Mouse (Mus musculus) kidney, postnatal 14 days (tissue): ENCODE measurements around the gene Gfi1b.

Experiments
- DNase-seq: peaks from one replicate; pipeline ENCODE4 v3.0.0; 2022; ENCODE audit warnings: mixed read lengths

Gene Gfi1b

DNA sequence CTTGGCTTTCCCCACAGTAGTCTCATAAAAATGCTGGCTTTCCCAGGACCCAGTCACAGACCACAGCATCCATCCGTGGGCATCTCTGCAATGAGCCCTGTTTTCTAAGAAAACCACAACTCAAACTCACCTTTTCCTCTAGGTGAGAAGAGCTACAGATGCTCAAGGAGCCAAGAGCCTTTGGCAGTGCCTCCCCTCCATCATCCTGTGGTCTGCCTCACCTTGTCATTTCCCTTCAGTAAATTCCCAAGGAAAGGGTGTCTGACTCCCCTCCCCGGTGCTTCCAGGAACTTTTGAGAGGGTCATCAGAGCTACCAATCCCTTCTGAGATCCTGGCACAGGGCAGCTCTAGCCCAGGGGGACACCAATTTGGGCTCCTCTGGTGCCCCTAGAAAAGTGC lies 671 bp downstream of the Gfi1b start:
- DNase-seq = no peak

DNA sequence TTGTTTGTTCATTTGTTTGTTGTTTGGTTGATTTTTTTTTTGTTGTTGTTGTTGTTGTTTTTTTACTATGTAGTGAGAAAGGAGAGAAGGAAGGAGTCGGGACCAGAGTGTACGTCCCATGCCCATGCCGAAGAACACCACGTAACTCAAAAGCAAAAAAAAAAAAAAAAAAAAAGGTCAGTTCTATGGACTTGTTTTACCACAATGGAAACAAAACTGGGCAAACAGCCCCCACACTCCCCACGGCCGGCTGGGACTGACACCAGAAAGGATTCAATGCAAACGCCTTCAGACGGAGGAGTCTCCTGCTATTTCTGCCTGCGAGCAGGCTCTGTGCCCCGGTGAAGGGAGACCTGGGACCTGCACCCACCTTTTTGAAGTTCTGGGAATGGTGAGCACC lies 1.3 kb downstream of the Gfi1b start:
- no peak for DNase-seq

DNA sequence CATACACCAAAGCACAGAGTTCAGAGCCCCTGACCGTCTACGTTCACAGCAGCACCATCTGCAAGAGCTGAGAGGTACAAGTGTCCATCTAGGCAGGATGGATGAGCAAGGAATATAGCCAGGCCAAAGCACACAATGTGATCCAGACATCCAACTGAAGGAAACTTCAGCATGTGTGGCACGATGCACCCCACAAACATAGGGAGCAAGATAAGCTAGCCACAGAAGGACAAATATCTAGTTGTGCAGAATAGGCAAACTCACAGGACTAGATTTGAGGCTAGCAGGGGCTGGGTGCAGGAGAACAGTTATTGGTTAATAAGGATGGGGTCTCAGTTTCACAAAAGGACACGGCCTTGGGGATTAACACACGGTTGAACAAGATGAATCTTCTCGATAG lies 2.4 kb downstream of the Gfi1b start:
- no peak for DNase-seq

DNA sequence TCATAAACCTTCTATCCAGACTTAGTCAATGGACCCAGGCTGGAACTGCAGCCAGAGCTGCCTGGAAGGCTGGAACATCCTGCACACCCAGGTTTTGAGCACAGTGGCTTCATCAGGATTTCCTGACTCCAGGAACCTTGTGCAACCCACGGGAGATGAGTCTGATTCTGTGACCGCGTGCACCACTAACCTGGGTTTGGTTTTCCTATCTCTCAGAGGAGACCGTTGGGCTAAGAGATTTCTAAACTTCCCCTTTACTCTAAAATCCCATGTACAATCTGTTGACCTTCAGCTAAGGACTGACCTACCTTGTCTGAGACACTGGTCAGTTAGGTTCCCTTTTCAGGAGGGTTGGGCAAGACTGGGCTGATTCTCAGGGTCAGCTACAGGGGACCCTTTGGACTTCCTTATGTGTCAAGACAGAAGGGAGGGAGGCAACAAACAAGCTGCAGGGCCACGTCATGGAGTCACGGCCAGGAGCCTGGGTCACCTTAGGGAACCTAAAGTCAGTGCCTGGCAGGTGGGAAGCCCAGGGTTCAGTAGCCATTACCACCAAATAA lies 2.9 kb downstream of the Gfi1b start:
- no peak for DNase-seq

DNA sequence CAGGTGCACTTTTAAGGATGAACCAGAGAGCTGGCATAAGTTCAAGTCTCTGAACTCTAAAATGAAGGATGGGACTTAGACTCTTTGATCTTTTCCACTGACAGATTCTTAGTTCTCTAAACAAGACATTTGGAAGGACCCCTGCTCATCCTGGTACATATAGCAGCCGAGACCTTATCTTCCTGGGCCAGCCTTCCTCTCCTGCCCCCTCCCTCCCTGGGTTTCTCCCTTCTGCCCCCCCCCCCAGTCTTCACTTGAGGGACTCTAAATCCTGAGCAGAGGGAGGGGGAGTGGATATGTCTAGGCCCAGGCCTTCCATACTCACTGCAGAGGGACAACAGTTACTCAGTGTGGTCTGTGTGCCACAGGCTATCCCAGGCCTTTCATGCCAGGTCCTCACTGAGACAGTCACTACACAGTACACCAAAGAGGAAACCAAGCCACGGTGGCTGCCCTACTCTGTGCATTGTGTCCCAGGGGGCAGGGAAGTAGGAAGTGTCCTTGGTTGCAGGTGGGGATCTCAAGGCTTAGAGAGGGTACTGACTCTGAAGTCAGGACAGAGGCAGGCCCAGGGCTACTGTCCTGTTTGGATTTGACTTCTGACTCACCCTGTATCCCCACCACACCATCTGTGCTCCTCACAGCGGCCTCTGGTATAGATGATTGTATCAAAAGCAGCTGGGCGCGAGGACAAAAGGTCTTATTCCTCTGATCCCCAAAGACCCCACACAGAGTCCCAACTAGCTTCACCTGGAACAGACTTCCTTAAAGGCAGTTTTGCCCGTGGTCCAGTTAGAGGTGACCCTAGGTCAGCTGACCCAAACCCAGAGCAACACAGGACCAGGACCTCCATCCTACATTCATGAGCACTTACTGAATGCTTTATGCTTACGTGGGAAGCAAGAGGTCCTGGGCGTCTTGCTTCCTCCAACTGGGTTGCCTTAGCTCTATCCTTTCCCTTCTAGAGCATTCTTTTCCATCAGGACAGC lies 4.0 kb downstream of the Gfi1b start:
- DNase-seq = no peak

DNA sequence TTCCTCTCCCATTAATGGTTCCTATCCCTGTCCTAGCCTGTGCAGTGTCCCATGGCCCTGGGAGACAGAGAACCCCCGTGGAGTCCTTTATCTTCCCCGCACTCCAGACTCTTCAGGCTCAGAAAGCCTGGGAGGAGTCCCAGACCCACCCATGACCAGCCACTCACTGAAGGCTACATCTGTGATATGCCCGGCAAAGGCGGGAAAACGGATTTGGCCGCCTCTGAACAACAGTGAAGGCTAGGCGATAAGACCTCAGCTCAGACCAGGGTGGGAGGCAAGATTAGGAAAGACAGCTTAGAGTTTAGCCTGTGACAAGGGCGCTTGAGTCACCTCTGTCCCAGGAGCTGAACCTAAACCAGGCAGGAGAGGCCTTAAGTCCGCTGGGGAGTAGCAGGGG lies 4.9 kb downstream of the Gfi1b start:
- DNase-seq = no peak

DNA sequence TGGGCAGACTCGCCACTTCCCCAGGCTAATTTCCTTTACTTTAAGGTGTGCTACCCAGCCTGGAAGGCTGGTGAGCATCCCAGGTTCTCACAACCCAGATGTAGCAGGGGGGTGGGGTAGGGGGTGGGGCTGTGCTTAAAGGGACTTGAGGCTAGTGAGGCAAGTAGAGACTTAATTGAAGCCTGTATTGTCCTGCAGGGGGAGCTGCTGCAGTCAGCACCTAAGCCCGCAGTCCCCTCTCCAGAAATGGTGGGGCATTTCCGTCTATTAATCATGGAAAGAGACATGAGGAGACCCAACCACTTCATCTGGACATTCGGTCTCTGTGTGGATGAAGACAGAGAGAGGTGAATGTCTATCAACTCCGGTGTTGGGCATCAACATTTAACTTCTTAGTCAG lies 5.4 kb downstream of the Gfi1b start:
- DNase-seq = no peak

DNA sequence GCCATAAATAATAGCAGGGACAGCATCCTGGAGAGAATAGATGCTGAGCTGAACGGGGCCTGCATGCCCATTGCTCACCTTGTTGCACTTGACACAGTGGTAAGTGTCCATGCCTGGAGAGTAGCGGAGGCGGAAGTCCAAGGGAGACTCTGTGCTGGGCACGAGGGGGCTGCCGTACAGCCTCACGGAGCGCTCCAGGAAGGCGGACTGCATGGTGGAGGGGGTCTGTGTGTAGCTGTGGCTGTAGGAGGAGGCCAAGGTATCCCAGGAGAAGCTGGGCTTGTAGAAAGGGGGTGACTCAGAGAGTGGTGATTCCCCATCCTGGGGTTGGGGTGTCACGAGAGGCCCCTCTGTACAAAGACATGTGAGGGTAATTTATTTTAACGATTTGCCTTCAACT lies 8.2 kb downstream of the Gfi1b start:
- DNase-seq = no peak

DNA sequence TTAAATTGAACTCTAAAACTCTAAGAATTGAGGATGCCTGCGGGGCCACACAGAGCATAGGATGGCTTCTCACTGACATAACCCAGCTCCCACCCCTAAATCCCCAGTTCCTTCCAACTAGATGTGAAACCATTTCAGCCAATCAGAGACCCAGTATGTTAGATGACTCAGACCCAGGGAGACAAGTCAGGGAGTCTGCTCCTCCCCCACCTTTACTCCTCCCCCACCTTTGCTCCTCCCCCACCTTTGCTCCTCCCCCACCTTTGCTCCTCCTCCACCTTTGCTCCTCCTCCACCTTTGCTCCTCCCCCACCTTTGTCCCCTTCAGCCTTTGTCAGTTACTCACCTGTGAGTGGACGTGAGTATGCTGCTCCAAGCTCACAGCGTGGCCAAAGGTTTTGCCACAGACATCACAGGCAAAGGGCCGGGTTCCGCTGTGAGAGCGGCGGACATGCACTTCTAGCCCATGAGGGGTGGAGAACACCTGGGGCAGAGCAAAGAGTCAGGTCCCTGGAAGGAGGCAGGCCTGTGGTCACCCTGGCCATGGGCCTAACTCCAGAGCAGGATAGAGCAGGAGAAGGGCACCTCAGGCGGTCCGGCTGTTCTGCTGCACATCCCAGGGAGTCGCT lies 9.2 kb downstream of the Gfi1b start:
- no peak for DNase-seq

DNA sequence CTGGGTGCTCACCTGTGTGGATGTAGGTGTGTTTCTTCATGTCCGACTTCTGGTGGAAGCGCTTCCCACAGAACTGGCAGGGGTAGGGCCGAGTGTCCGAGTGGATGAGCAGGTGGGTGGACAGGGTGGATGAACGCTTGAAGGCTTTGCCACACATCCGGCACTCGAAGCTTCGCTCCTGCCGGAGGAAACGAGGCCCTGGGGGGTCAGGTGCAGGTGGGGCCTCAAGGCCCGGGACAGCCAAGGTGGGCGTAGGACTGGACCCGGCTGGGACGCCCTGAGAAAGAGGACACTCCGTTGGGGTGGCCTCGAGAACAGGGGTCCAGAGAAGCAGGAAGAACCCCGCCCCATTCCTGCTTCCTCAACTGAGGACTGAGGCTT lies 10.4 kb downstream of the Gfi1b start:
- DNase-seq = no peak

DNA sequence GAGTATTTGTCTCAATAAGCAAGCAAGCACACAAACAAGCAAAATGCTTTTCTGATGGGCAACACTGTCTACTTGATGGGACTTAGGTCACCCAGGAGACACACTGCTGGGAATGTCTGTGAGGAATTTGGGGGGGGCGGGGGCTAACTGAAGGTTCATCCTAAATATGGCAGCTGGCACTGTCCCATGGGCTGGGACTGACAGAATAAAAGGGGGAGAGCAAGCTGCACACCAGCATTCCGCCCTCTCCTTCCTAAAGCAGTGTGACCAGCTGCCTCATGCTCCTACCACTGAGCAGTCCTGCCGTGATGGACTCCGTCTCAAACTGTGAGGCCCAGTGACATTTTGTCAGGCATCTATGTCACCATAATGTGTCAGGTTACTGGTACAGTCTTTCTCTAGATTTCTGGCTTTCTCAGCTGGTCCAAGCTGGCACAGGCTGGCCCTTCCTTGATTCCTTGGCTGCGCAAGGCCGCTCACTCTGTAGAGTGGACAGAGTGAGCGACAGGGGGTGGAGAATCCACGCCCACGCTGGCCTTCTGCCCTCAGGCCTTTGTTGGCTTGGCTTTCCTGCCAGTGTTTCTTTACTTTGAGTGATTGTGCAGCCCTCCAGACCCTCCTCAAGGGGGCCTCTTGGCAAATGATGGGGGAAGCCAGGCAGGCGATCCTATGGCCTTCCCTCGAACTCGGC lies 10.9 kb downstream of the Gfi1b start:
- no peak for DNase-seq

DNA sequence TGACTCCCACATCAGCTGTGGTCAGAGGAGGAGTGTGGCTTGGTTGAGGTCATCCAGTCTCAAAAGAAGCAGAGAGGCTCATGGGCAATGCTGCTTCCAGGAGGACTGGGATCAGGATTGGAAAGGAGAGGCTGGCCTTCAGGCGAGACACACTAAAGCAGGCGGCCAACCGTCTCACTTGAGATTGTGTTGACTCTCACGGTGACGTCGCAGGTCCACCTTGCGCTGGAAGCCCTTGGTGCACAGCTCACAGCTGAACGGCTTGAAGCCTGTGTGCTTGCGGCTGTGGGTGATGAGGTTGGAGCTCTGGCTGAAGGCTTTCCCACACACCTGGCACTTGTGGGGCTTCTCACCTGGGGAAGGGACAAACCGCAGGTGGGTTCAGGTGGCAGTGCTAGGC lies 11.9 kb downstream of the Gfi1b start:
- DNase-seq = no peak

DNA sequence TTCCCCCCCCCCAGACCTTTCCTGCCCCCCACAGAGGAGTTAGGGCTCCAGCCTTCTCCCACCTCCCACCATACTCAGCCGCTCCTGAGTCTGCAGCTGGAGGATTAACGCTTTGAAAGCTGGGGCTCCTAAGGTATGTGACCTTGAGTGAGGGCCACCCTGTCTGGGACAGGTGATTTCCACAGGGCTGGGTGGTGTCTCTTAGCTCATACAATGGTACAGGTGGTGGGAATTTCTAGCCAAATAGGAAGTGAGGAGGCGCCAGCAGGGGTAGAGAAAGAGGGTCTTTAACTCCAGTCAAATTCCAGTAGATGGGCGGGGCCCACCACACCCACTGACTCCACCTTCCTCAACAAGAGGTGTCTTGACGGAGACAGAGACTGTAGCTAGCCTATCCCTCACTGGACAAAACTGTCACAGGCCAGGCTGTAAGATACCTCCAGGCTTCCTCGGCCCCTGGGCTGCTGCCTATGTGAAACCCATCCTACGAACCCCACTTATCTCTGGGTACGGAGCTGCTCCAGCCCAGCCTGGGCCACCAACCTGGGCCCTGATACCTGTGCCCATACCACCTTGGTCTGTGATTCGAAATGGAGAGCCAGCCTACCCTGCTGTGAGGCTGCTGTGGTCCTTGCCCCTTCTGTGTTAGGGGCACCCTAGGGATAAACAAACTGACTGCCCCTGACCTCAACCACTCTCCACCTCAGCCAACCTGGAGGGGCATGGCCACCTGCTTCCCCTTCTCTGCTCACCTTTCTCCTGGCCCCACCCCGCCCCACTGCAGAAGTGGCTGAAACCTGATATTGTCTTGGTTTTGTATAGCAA lies 14.2 kb downstream of the Gfi1b start:
- no peak for DNase-seq

DNA sequence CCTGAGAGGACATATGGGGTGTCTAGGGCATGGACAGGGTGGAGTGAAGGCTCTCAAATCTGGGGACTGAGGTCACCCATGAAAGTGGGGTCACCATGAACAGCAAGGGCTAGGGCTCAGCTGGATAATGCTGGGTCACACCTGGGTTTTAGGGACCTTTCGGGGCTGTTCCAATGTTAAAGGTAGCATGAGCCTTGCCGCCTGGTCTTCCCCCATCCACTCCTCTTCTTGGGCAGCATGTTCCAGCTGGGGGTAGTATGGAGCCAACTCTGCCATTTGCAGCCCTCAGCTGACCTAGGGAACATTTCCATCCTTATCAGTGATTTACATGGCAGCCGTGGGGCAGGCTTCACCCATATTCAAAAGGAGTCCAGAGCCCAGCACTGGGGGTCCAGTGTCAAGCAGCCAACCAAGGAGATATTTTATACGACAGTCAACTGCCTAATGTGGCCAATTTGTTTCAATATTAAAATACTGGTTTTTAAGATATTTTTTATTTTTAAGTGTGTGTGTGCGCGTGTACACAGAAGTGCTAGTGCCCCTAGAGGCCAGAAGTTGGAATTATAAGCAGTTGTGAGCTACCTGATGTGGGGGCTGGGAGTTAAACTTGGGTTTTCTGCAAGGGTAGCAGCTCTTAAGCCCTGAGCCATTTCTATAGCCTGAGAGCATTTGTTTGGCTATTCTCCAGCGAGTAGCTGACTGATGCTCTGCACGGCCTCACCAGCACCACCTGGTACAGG lies 15.0 kb downstream of the Gfi1b start:
- DNase-seq = no peak

DNA sequence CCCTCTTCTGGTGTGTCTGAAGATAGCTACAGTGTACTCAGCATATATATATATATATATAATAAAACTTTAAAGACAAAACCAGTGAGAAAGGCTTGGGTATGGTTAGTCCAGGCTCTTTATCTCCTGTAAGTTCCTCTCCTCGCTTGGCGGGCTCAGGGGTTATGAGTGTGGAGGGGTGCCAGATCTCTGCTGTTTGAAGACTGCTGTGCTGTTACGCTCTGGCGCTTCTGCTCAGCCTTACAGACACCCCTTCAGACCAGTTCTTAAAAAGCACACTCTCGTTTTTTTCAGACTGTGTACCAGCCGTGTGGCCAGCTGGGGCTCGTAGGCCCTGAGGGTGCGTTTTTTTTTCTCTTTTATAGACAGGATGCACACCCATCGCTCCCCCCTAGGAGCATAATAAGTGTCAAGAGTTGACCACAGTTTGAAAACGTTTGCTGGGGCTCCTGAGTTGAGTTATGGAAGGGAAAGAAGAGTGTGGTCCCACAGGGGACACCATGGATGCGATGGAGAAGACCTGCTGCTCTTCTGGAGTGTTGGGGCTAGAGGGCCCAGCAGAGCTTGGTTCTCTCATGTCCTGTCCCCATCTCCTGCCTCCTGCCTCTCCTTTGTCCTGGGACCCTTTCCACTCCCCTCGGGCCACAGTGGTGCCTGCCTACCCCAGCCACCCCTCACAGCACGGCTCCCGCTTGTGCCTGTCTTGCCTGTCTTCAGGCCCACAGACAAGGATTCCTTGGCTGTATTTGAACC lies 15.8 kb downstream of the Gfi1b start:
- no peak for DNase-seq

DNA sequence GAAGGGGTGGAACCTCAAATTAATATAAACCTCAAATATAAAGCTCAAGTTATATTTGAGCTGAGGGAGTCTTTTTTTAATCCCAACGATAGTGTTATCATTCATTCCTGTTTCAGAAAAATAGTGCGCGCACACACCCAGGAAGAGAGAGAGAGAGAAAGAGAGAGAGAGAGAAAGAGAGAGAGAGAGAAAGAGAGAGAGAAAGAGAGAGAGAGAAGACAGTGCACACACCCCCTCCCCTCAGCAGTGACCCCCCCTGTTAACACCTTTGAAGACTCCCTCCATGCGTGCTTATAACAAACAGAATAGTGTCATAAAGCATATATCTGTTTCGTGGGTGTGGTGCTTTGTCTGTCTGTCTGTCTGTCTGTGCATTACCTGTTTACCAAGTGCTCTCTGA lies 18.2 kb downstream of the Gfi1b start:
- DNase-seq = no peak

DNA sequence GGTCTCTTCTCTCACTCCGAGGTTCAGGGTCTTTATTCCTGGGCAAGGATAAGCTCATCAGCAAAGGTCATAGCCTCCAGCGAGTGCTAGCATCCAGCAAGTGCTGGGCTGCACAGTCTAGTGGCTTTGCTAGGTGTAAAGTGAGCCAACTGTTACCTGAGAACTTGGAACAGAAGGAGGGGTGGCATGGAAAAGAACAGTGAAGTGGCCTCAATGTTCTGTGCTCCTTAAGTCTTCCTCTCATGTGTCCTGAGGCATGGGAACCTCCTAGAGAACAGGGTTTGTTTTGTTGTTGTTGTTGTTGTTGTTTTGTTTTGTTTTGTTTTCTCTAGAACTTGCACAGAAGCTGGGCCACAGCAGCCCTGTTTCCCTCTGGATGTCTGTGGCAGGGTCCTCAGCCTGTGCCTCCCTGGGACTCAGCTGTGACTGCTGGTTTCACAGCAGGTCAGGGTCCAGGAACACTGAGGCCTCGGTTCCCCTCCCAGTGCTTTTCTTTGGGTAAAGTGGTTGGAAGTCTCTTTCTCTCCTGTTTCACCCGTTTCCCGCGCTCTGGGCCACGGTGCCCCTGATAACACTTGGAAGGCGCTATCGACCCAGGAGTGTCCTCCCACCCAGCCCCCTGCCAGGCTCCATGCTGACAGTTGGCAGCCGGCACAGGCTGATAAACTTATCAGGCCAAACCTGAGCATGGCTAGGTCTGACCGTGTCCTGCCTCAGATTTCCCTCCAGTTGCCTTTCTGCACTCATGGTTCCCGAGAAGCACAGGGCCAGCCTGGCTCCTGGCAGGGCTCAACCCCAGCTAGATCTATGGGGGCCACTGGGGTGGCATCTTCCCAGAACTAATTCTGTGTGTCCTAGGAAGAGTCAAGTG lies 19.8 kb downstream of the Gfi1b start:
- no peak for DNase-seq

DNA sequence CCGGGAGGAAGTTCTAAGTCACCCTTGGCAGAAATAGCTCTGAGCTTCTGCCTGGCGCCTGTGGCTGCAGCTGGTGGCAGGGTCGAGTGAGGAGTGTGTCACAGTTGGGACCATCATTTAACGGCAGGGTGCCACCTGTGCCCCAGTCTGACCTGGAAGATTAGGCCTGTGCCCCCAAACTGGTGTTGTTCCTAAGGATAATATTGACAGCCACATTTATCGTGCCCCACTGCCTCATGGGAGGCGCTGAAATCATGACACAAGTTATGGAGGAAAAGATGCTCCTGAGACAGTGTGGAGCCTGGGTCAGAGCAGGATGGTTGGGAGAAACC lies 22.2 kb downstream of the Gfi1b start:
- DNase-seq = no peak

DNA sequence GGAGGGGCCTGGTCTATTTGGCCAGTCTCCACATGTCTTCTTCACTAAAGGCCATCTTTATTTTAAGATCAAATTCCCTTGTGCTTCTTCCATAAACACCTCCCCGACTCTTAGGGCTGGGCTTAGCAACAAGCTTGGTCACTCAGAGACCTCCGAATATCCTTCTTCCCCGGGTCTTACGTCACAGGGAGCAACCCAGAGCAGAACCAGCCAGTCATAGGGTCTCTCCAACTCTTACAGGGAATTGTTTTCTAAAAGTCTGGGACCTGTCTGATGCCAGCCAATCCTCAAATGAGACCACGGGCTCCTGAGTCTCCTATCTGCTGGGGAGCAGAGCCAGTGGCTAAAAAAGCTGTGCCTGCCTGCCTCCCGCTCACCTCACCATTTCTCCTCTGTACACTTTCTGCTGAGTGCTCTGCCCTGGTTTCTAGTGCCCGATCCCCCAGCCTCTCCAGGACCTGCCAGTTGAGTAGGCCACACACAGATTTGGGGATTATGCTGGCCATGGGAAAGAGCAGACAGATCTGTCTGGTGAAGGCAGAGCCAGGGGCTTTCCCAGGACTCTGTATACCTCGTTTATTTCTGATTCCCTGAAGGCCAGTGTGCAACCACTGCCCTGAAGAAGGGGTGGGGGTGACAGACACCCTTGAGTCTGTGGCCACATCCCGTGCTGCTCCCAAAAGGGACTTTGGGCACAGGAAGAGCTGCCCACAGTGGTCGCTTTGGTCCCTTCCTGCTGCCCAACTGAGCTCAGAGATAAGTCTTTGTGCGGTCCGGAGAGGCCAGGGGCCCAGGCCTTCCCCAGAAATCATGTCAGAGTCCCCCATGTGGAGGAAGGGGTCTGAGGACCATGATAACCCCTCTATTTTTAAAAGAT lies 22.9 kb downstream of the Gfi1b start:
- DNase-seq = no peak
